Mouse (Mus musculus) hindbrain, embryonic 10.5 days (tissue): ENCODE data around the gene Rexo2. TPM values are rescaled to one million over a fixed set of nuclear protein-coding genes. Genes with fewer than 3 reads are reported as not detected.
A peak's percentile ranks its signal among the peaks of the same experiment; 100 is the strongest.
"Not testable (repeated sequence)": the region's sequence is repeated elsewhere in the genome, so short reads cannot be mapped to it uniquely, and the experiment has no call there.

Source experiments
- DNase-seq: peaks from one replicate; pipeline ENCODE4 v3.0.0-alpha.2; 2017; ENCODE audit warnings: low spot score
- H3K27ac ChIP-seq: fragments of 300-500 bp; sonication (generic); 2 replicates; pipeline ENCODE4 v1.5.1; 2016; ENCODE audit warnings: mild to moderate bottlenecking, moderate library complexity
- H3K27me3 ChIP-seq: fragments of 300-500 bp; sonication (generic); 2 replicates; pipeline ENCODE4 v1.6.1; 2016; ENCODE audit warnings: mild to moderate bottlenecking; ENCODE audit not compliant: poor library complexity, insufficient read depth, severe bottlenecking
- H3K36me3 ChIP-seq: fragments of 300-500 bp; sonication (generic); 2 replicates; pipeline ENCODE4 v1.6.1; 2016; ENCODE audit warnings: mild to moderate bottlenecking, moderate library complexity
- H3K4me1 ChIP-seq: fragments of 300-500 bp; sonication (generic); replicated peaks from 2 replicates; pipeline ENCODE4 v1.6.1; 2016; ENCODE audit warnings: mild to moderate bottlenecking
- H3K4me3 ChIP-seq: fragments of 300-500 bp; sonication (generic); 2 replicates; pipeline ENCODE4 v1.5.1; 2016; ENCODE audit warnings: mild to moderate bottlenecking, moderate library complexity
- H3K9me3 ChIP-seq: fragments of 300-500 bp; sonication (generic); 2 replicates; pipeline ENCODE4 v1.6.1; 2016; ENCODE audit warnings: mild to moderate bottlenecking, moderate library complexity
- WGBS: fragments of 180-500 bp; shearing (Covaris S2); methylation state at CpG from one replicate; pipeline ENCODE4 v1.1.7; 2016; 5-methylcytosine and 5-hydroxymethylcytosine counted together
- polyA plus RNA-seq: library from polyadenylated mRNA; unstranded; fragments of >200 nt; fragmentation: Nextera tagmentation; extraction: Ambion mirVana; gene quantifications from 2 replicates; pipeline ENCODE4 v1.2.1, GENCODE M21; 2016

Gene Rexo2
- polyA plus RNA-seq, result 99.2 and 112 TPM in 2 replicates

DNA sequence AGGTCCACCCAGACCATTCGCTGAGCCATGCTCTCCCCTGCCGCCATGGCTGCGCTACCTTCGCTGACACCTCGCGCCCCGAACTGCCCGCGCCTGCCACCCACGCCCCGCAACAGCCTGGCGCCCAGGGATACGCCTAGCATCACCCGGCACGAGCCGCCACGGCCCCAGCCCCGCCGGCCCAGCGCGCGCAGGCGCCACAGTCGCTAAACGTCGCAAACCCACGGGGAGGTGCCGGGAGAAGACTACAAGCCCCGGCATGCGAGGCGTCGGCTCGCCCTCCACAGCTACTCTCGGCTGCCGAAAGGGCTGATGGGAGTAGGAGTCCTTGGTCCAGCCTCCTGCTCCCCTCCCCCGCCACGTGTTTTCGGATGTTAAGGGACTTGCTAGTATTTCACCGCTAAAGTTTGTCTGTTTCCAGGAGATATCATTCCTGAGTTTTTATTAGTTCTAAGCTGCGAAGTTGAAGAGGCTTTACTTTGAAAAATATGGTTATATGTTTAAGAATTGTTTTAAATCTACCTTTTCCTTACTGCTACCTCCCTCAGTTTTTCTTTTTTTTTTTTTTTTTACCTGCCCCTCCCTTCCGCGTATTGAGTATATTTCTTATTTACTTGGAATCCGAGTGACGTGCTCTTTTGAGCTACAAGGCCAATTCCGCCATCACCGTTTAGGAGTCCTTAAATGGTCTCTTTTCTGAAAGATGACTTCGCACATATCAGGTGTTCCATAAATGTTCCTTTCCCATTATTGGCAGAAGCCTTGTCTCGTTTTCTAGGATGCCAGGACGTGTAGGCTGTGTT, at the start of gene Rexo2:
Rexo2 (minus strand) TSS at position 213 of the 803 bp plus-strand sequence.
- 1% methylated on average over 49 of the region's 49 CpGs for WGBS
- peak; percentile 94 for DNase-seq
- H3K9me3 ChIP-seq, result no peaks in the 10 kb centered on the region
- H3K36me3 ChIP-seq, result peaks cover 19% of the 10 kb centered on the region
- peak within 1 kb of the TSS; percentile 73 for H3K4me3 ChIP-seq
- 0 out of 2 replicates have a peak, but pooled peaks cover 4% of the 10 kb centered on the region for H3K27me3 ChIP-seq
- peaks cover 10% of the 10 kb centered on the region; the same call in 1 of the 2 replicates for H3K4me1 ChIP-seq
- H3K27ac ChIP-seq, result peak within 1 kb of the TSS; percentile 88

- Histone ChIP-seq H3K4me3 (no peak overlapping the region), H3K36me3 (no peaks in the 10 kb centered on the region), H3K9me3 (no peaks in the 10 kb centered on the region), H3K27ac (no peak overlapping the region), H3K4me1 (no peaks in the 10 kb centered on the region), H3K27me3 (no peaks in the 10 kb centered on the region)
- 89% methylated on average over 4 of the region's 4 CpGs for WGBS
- no peak for DNase-seq
Measured at GRCm38 (mm10) chr9:48526520-48526919, 46.1 kb upstream of the Rexo2 start.

DNA sequence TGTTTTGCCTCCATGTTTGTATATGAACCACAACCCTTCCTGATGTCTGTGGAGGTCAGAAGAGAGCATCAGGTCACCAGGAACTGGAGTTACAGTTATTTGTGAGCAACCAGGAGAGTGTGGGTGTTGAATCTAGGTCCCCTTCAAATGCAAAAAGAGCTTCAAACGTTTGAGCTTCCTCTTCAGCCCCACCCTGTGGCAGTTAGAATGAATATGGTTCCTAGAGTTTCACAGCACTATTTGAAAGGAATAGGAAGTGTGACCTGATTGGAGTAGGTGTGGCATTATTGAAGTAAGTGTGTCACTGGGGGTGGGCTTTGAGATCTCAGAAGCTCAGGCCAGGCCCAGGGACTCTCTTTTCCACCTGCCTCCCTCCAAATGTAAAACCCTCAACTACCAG, 45.1 kb upstream of the Rexo2 start:
- Histone ChIP-seq H3K36me3 (no peaks in the 10 kb centered on the region), H3K4me1 (no peaks in the 10 kb centered on the region), H3K4me3 (no peak overlapping the region), H3K27ac (no peak overlapping the region), H3K9me3 (no peaks in the 10 kb centered on the region), H3K27me3 (no peaks in the 10 kb centered on the region)
- DNase-seq, result no peak
- 12% methylated on average over 1 of the region's 1 CpGs for WGBS

DNA sequence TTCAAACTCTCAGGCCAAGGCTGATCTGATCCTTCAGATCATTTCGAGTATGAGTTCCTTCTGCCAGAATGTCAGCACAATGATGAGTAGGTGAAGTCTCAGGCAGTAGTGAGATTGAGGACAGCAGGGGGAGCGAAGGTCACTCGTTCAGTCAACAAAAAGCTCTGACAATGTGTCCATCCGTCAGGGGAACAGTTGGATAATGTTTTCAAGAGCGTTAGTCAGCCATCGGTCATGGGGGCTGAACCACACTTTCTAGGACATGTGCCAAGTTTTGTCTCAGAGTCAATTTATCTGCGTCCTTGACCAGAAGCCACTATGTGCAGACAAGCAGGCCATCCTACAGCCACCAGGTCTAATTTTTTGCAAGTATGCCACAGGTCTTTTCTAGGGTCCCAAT, 40.0 kb upstream of the Rexo2 start:
- H3K27me3 ChIP-seq, H3K4me1 ChIP-seq, H3K4me3 ChIP-seq, DNase-seq, H3K27ac ChIP-seq, H3K9me3 ChIP-seq, H3K36me3 ChIP-seq: not testable (repeated sequence)
- 47% methylated on average over 3 of the region's 7 CpGs for WGBS

DNA sequence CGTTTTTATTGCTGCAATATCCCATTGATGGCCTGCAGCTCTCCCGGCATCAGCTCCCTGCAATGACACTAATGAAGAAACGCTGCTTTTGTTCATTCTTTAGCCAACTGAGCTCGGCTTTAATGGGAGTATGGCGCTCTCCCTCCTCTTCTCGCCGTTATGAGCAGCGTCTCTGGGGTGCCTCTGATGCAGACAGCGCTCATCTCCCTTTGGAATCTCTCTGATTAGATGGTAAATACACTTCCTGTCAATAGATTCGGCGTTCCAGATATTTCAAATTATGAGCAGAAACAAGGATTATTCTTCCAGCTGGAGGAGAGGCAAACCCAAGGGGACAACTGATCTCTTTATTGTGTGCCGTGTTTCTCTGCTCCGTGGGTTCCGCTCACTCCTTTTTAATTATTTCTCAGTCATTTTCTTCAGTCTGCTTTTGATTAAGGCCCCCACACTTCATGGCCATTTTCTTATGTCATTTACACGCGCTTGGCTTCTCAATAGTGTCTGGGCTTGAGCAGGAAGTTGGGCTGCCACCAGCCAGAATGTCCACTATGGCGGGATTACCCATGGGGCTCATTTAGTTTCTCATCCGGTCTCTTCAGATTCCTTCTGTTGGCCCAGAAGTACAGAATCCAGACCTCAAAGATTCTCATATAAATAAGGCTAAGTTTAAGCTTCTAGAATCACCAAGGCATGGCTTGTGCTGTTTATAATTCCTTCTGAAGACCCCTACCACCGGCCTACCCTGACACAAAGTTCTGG, 37.1 kb upstream of the Rexo2 start:
- no peaks in the 10 kb centered on the region for H3K9me3 ChIP-seq
- no peak overlapping the region for H3K4me3 ChIP-seq
- WGBS, result 72% methylated on average over 19 of the region's 19 CpGs
- no peak for DNase-seq
- no peaks in the 10 kb centered on the region for H3K4me1 ChIP-seq
- H3K36me3 ChIP-seq, result no peaks in the 10 kb centered on the region
- H3K27me3 ChIP-seq, result no peaks in the 10 kb centered on the region
- no peak overlapping the region for H3K27ac ChIP-seq

- no peaks in the 10 kb centered on the region for H3K4me1 ChIP-seq
Measured at GRCm38 (mm10) chr9:48516615-48517371, 36.4 kb upstream of the Rexo2 start.

DNA sequence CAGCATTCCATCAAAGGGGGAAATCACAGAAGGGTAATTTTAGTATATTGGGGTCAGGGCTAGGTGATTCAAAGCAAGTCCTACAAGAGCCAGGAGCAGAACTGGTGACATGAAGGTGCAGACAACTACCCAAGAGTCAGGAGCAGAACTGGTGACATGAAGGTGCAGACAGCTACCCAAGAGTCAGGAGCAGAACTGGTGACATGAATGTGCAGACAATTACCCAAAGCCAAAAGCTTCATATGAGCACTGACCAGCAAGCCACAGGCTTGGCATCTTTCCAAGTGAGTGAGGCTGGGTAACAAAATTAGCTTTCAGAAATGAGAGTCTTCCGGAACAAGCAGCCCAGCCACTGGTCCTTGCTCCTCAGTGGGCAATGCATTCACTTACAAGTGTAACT, 34.9 kb upstream of the Rexo2 start:
- Histone ChIP-seq H3K36me3 (no peaks in the 10 kb centered on the region), H3K9me3 (no peaks in the 10 kb centered on the region), H3K4me1 (no peaks in the 10 kb centered on the region), H3K4me3 (no peak overlapping the region), H3K27me3 (0 out of 2 replicates have a peak, but pooled peaks cover 4% of the 10 kb centered on the region), H3K27ac (no peak overlapping the region)
- 92% methylated on average over 1 of the region's 1 CpGs for WGBS
- no peak for DNase-seq

More at GRCm38 (mm10) chr9:48516615-48517371, 36.4 kb upstream of the Rexo2 start:
- no peak for DNase-seq
- H3K9me3 ChIP-seq, result no peaks in the 10 kb centered on the region
- no peaks in the 10 kb centered on the region for H3K36me3 ChIP-seq
- no peak overlapping the region for H3K27ac ChIP-seq
- no peaks in the 10 kb centered on the region for H3K27me3 ChIP-seq
- H3K4me3 ChIP-seq, result no peak overlapping the region
- 84% methylated on average over 11 of the region's 11 CpGs for WGBS

- Histone ChIP-seq H3K4me1 (no peaks in the 10 kb centered on the region), H3K4me3 (no peak overlapping the region), H3K27me3 (0 out of 2 replicates have a peak, but pooled peaks cover 4% of the 10 kb centered on the region), H3K9me3 (no peaks in the 10 kb centered on the region), H3K27ac (no peak overlapping the region), H3K36me3 (no peaks in the 10 kb centered on the region)
- DNase-seq, result no peak
- WGBS, result 91% methylated on average over 5 of the region's 5 CpGs
Measured at GRCm38 (mm10) chr9:48510134-48510533, 29.7 kb upstream of the Rexo2 start.

- Histone ChIP-seq H3K9me3 (no peaks in the 10 kb centered on the region), H3K27me3 (no peaks in the 10 kb centered on the region), H3K4me3 (no peak overlapping the region), H3K4me1 (no peaks in the 10 kb centered on the region), H3K36me3 (no peaks in the 10 kb centered on the region), H3K27ac (no peak overlapping the region)
- 84% methylated on average over 8 of the region's 8 CpGs for WGBS
- no peak for DNase-seq
Measured at GRCm38 (mm10) chr9:48504741-48505365, 24.4 kb upstream of the Rexo2 start.

GRCm38 (mm10) chr9:48503001-48503400, 22.6 kb upstream of the Rexo2 start:
- WGBS, result 76% methylated on average over 2 of the region's 2 CpGs
- DNase-seq, result no peak
- Histone ChIP-seq H3K27me3 (no peaks in the 10 kb centered on the region), H3K27ac (no peak overlapping the region), H3K9me3 (no peaks in the 10 kb centered on the region), H3K4me3 (no peak overlapping the region), H3K36me3 (no peaks in the 10 kb centered on the region), H3K4me1 (no peaks in the 10 kb centered on the region)

DNA sequence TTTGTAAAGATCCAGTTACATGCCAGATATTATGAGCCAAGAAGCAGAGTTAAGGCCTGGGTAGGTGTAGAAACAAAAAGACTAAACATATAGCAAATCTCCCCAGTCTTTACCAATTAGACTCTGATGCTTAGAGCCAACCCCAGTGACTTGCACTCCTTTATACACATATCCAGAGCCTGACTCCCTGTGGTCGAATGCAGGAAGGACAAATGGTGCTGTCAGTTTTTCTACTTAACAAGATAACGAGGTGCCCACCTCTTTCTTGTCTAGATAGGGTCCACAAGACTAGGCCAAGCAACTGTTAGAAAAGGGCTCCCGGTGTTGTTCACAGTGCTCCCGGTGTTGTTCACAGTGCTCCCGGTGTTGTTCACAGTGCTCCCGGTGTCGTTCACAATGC, 20.8 kb upstream of the Rexo2 start:
- no peaks in the 10 kb centered on the region for H3K27me3 ChIP-seq
- no peaks in the 10 kb centered on the region for H3K9me3 ChIP-seq
- peaks cover 2% of the 10 kb centered on the region for H3K4me1 ChIP-seq
- no peaks in the 10 kb centered on the region for H3K36me3 ChIP-seq
- 82% methylated on average over 7 of the region's 7 CpGs for WGBS
- no peak for DNase-seq
- H3K27ac ChIP-seq, result no peak overlapping the region
- no peak overlapping the region for H3K4me3 ChIP-seq

GRCm38 (mm10) chr9:48495548-48495932, 15.1 kb upstream of the Rexo2 start:
- peak overlapping the region; percentile 96 for H3K27ac ChIP-seq
- peaks cover 31% of the 10 kb centered on the region for H3K36me3 ChIP-seq
- H3K9me3 ChIP-seq, result no peaks in the 10 kb centered on the region
- no peaks in the 10 kb centered on the region for H3K27me3 ChIP-seq
- no peak for DNase-seq
- H3K4me3 ChIP-seq, result peak overlapping the region; percentile 91
- WGBS, result 2% methylated on average over 34 of the region's 34 CpGs
- H3K4me1 ChIP-seq, result peaks cover 21% of the 10 kb centered on the region
